Mouse (Mus musculus): ENCODE measurements around the gene Olfr644. TPM values are rescaled to one million over a fixed set of nuclear protein-coding genes. Genes with fewer than 3 reads are reported as not detected.

Olfr644 gene
- polyA plus RNA-seq, 1 experiment from 2014 or later = not detected

DNA sequence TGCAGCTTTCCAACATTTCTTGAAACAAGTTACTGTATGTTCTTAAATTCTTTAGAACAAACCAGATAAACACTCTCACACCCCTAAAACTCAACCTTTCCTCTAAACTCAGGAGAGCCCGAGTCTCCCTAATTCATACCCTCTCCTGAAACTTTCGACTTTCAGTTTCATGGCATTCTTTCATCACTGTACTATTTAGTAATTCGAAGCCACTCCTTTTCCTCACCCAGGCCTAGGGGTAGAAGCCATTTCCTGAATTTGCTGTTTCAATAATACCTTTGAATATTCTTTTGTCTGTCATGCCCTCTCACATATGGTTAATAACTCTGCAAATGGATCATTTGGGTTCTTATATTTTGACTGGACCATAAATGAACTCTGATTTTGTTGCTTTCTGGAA lies 44.7 kb downstream of the Olfr644 start:
- 83% methylated on average over 3 of the region's 3 CpGs for WGBS

GRCm38 (mm10) chr7:104025473-104025872 lies 46.2 kb downstream of the Olfr644 start, which contains the start of gene Olfr640:
Gene Olfr640, minus strand, starts transcription at chr7:104025573.
- WGBS = 85% methylated on average over 6 of the region's 6 CpGs

More for the DNA sequence above, 44.7 kb downstream of the Olfr644 start:
- no peaks in the 10 kb centered on the region for H3K27me3 ChIP-seq (ENCODE audit: control insufficient read depth, insufficient read depth, low read length)
- H3K4me2 ChIP-seq (ENCODE audit: low read length) = no peak overlapping the region
- no peak overlapping the region for H3K9ac ChIP-seq (replicated peaks; ENCODE audit: low read length)
- H3K9me3 ChIP-seq (ENCODE audit: control insufficient read depth, low read length) = no peaks in the 10 kb centered on the region
- DNase-seq (no peak), ATAC-seq (ENCODE audit: low FRiP score, low TSS enrichment) (no peak)
- H3K27ac ChIP-seq (replicated peaks; ENCODE audit: low read depth, low read length) = no peak overlapping the region
- no peaks in the 10 kb centered on the region for H3K4me1 ChIP-seq (ENCODE audit: control insufficient read depth, insufficient read depth, low read length)
- no peaks in the 10 kb centered on the region for H3K36me3 ChIP-seq (ENCODE audit: control insufficient read depth, insufficient read depth, low read length)
- no peak overlapping the region for H3K4me3 ChIP-seq (replicated peaks; ENCODE audit: low read depth, low read length)

GRCm38 (mm10) chr7:104021651-104022050 lies 50.0 kb downstream of the Olfr644 start:
- DNase-seq = no peak
- Histone ChIP-seq H3K9me3 (ENCODE audit: control insufficient read depth, low read length) (no peaks in the 10 kb centered on the region), H3K4me1 (ENCODE audit: control insufficient read depth, insufficient read depth, low read length) (no peaks in the 10 kb centered on the region), H3K4me2 (ENCODE audit: low read length) (no peak overlapping the region), H3K27ac (replicated peaks; ENCODE audit: low read depth, low read length) (no peak overlapping the region), H3K9ac (replicated peaks; ENCODE audit: low read length) (no peak overlapping the region), H3K36me3 (ENCODE audit: control insufficient read depth, insufficient read depth, low read length) (no peaks in the 10 kb centered on the region), H3K4me3 (replicated peaks; ENCODE audit: low read depth, low read length) (no peak overlapping the region), H3K27me3 (ENCODE audit: control insufficient read depth, insufficient read depth, low read length) (no peaks in the 10 kb centered on the region)
- WGBS = 94% methylated on average over 6 of the region's 6 CpGs
- no peak for ATAC-seq (ENCODE audit: low FRiP score, low TSS enrichment)

More at GRCm38 (mm10) chr7:104025473-104025872, 46.2 kb downstream of the Olfr644 start, which contains the start of gene Olfr640:
- Histone ChIP-seq H3K4me1 (ENCODE audit: control insufficient read depth, insufficient read depth, low read length) (no peaks in the 10 kb centered on the region), H3K4me2 (ENCODE audit: low read length) (no peak within 1 kb of the TSS), H3K4me3 (replicated peaks; ENCODE audit: low read depth, low read length) (no peak within 1 kb of the TSS), H3K27ac (replicated peaks; ENCODE audit: low read depth, low read length) (no peak within 1 kb of the TSS), H3K27me3 (ENCODE audit: control insufficient read depth, insufficient read depth, low read length) (no peaks in the 10 kb centered on the region), H3K9ac (replicated peaks; ENCODE audit: low read length) (no peak within 1 kb of the TSS), H3K36me3 (ENCODE audit: control insufficient read depth, insufficient read depth, low read length) (no peaks in the 10 kb centered on the region), H3K9me3 (ENCODE audit: control insufficient read depth, low read length) (no peaks in the 10 kb centered on the region)
- DNase-seq (no peak), ATAC-seq (ENCODE audit: low FRiP score, low TSS enrichment) (no peak)

- no peaks in the 10 kb centered on the region for H3K9me3 ChIP-seq (ENCODE audit: control insufficient read depth, low read length)
- DNase-seq = no peak
- H3K27me3 ChIP-seq (ENCODE audit: control insufficient read depth, insufficient read depth, low read length) = no peaks in the 10 kb centered on the region
- H3K4me1 ChIP-seq (ENCODE audit: control insufficient read depth, insufficient read depth, low read length) = no peaks in the 10 kb centered on the region
- no peak for ATAC-seq (ENCODE audit: low FRiP score, low TSS enrichment)
- no peak overlapping the region for H3K9ac ChIP-seq (replicated peaks; ENCODE audit: low read length)
- H3K36me3 ChIP-seq (ENCODE audit: control insufficient read depth, insufficient read depth, low read length) = no peaks in the 10 kb centered on the region
- no peak overlapping the region for H3K4me2 ChIP-seq (ENCODE audit: low read length)
- no peak overlapping the region for H3K4me3 ChIP-seq (replicated peaks; ENCODE audit: low read depth, low read length)
- no peak overlapping the region for H3K27ac ChIP-seq (replicated peaks; ENCODE audit: low read depth, low read length)
- WGBS = 87% methylated on average over 1 of the region's 1 CpGs
Observed at GRCm38 (mm10) chr7:104018953-104019352, 52.7 kb downstream of the Olfr644 start.

- Histone ChIP-seq H3K27ac (replicated peaks; ENCODE audit: low read depth, low read length) (no peak within 1 kb of the TSS), H3K4me1 (ENCODE audit: control insufficient read depth, insufficient read depth, low read length) (no peaks in the 10 kb centered on the region), H3K27me3 (ENCODE audit: control insufficient read depth, insufficient read depth, low read length) (no peaks in the 10 kb centered on the region), H3K4me2 (ENCODE audit: low read length) (no peak within 1 kb of the TSS), H3K4me3 (replicated peaks; ENCODE audit: low read depth, low read length) (no peak within 1 kb of the TSS), H3K9ac (replicated peaks; ENCODE audit: low read length) (no peak within 1 kb of the TSS), H3K9me3 (ENCODE audit: control insufficient read depth, low read length) (no peaks in the 10 kb centered on the region), H3K36me3 (ENCODE audit: control insufficient read depth, insufficient read depth, low read length) (no peaks in the 10 kb centered on the region)
- ATAC-seq (ENCODE audit: low FRiP score, low TSS enrichment) (no peak), DNase-seq (no peak)
Observed at GRCm38 (mm10) chr7:104017203-104017602, 54.5 kb downstream of the Olfr644 start, which contains the start of gene Olfr639. Gene Olfr639, minus strand, starts transcription at chr7:104017303.

Other genes starting within 250 kb of the Olfr644 start
- gene Hbb-bs, start 243.8 kb downstream of the Olfr644 start, polyA plus RNA-seq (2014; fragmentation: Nextera tagmentation; extraction: Ambion mirVana) = 2,393 and 3,364 TPM in 2 replicates
- not detected in 2 replicates for gene Hbb-bh2, start 231.3 kb downstream of the Olfr644 start, polyA plus RNA-seq (2014; fragmentation: Nextera tagmentation; extraction: Ambion mirVana)
- 0.78 and 4.0 TPM in 2 replicates for gene Hbb-bh1, start 228.7 kb downstream of the Olfr644 start, polyA plus RNA-seq (2014; fragmentation: Nextera tagmentation; extraction: Ambion mirVana)
- 175 and 602 TPM in 2 replicates for gene Hbb-y, start 218.7 kb downstream of the Olfr644 start, polyA plus RNA-seq (2014; fragmentation: Nextera tagmentation; extraction: Ambion mirVana)
- gene Olfr66, start 185.6 kb downstream of the Olfr644 start, polyA plus RNA-seq (2014; fragmentation: Nextera tagmentation; extraction: Ambion mirVana) = not detected in 2 replicates
- not detected in 2 replicates for gene Olfr64, start 177.4 kb downstream of the Olfr644 start, polyA plus RNA-seq (2014; fragmentation: Nextera tagmentation; extraction: Ambion mirVana)
- gene Olfr65, start 168.4 kb downstream of the Olfr644 start, polyA plus RNA-seq (2014; fragmentation: Nextera tagmentation; extraction: Ambion mirVana) = not detected in 2 replicates
- gene Olfr631, start 143.0 kb downstream of the Olfr644 start, polyA plus RNA-seq (2014; fragmentation: Nextera tagmentation; extraction: Ambion mirVana) = not detected in 2 replicates
- not detected in 2 replicates for gene Olfr632, start 137.5 kb downstream of the Olfr644 start, polyA plus RNA-seq (2014; fragmentation: Nextera tagmentation; extraction: Ambion mirVana)
- not detected in 2 replicates for gene Olfr633, start 127.4 kb downstream of the Olfr644 start, polyA plus RNA-seq (2014; fragmentation: Nextera tagmentation; extraction: Ambion mirVana)
- not detected in 2 replicates for gene Olfr635, start 100.7 kb downstream of the Olfr644 start, polyA plus RNA-seq (2014; fragmentation: Nextera tagmentation; extraction: Ambion mirVana)
- not detected in 2 replicates for gene Olfr638, start 73.1 kb downstream of the Olfr644 start, polyA plus RNA-seq (2014; fragmentation: Nextera tagmentation; extraction: Ambion mirVana)
- not detected in 2 replicates for gene Olfr639, start 54.6 kb downstream of the Olfr644 start, polyA plus RNA-seq (2014; fragmentation: Nextera tagmentation; extraction: Ambion mirVana)
- gene Olfr640, start 46.3 kb downstream of the Olfr644 start, polyA plus RNA-seq (2014; fragmentation: Nextera tagmentation; extraction: Ambion mirVana) = not detected in 2 replicates
- not detected in 2 replicates for gene Olfr641, start 36.4 kb downstream of the Olfr644 start, polyA plus RNA-seq (2014; fragmentation: Nextera tagmentation; extraction: Ambion mirVana)
- not detected in 2 replicates for gene Olfr642, start 19.2 kb downstream of the Olfr644 start, polyA plus RNA-seq (2014; fragmentation: Nextera tagmentation; extraction: Ambion mirVana)
- not detected in 2 replicates for gene 4930516K23Rik, start 10.4 kb downstream of the Olfr644 start, polyA plus RNA-seq (2014; fragmentation: Nextera tagmentation; extraction: Ambion mirVana)
- gene Olfr645, start 13.6 kb upstream of the Olfr644 start, polyA plus RNA-seq (2014; fragmentation: Nextera tagmentation; extraction: Ambion mirVana) = not detected in 2 replicates
- not detected in 2 replicates for gene Olfr646, start 33.0 kb upstream of the Olfr644 start, polyA plus RNA-seq (2014; fragmentation: Nextera tagmentation; extraction: Ambion mirVana)
- gene Ubqln5, start 58.0 kb upstream of the Olfr644 start, polyA plus RNA-seq (2014; fragmentation: Nextera tagmentation; extraction: Ambion mirVana) = not detected in 2 replicates
- gene Olfr643, start 65.5 kb upstream of the Olfr644 start, polyA plus RNA-seq (2014; fragmentation: Nextera tagmentation; extraction: Ambion mirVana) = not detected in 2 replicates
- gene Ubqln3, start 71.4 kb upstream of the Olfr644 start, polyA plus RNA-seq (2014; fragmentation: Nextera tagmentation; extraction: Ambion mirVana) = not detected in 2 replicates
- not detected in 2 replicates for gene Ubqlnl, start 78.7 kb upstream of the Olfr644 start, polyA plus RNA-seq (2014; fragmentation: Nextera tagmentation; extraction: Ambion mirVana)
- not detected in 2 replicates for gene Olfm5, start 93.0 kb upstream of the Olfr644 start, polyA plus RNA-seq (2014; fragmentation: Nextera tagmentation; extraction: Ambion mirVana)
- 0.50 and 0.74 TPM in 2 replicates for gene Olfr648, start 111.5 kb upstream of the Olfr644 start, polyA plus RNA-seq (2014; fragmentation: Nextera tagmentation; extraction: Ambion mirVana)
- gene Olfr649, start 124.1 kb upstream of the Olfr644 start, polyA plus RNA-seq (2014; fragmentation: Nextera tagmentation; extraction: Ambion mirVana) = not detected in 2 replicates
- 0.19 and 0.59 TPM in 2 replicates for gene Trim6, start 146.9 kb upstream of the Olfr644 start, polyA plus RNA-seq (2014; fragmentation: Nextera tagmentation; extraction: Ambion mirVana)
- gene Trim34a, start 172.6 kb upstream of the Olfr644 start, polyA plus RNA-seq (2014; fragmentation: Nextera tagmentation; extraction: Ambion mirVana) = 0.38 and 1.4 TPM in 2 replicates
- gene Trim5, start 216.2 kb upstream of the Olfr644 start, polyA plus RNA-seq (2014; fragmentation: Nextera tagmentation; extraction: Ambion mirVana) = 0.11 TPM in 1 of 2 replicates, not detected in the other
- gene Trim12a, start 243.6 kb upstream of the Olfr644 start, polyA plus RNA-seq (2014; fragmentation: Nextera tagmentation; extraction: Ambion mirVana) = 1.1 and 1.6 TPM in 2 replicates

All from midbrain, embryonic 14.5 days (tissue).